10 mouse cellular contexts compared by ENCODE assay signal in the genomic region with DNA sequence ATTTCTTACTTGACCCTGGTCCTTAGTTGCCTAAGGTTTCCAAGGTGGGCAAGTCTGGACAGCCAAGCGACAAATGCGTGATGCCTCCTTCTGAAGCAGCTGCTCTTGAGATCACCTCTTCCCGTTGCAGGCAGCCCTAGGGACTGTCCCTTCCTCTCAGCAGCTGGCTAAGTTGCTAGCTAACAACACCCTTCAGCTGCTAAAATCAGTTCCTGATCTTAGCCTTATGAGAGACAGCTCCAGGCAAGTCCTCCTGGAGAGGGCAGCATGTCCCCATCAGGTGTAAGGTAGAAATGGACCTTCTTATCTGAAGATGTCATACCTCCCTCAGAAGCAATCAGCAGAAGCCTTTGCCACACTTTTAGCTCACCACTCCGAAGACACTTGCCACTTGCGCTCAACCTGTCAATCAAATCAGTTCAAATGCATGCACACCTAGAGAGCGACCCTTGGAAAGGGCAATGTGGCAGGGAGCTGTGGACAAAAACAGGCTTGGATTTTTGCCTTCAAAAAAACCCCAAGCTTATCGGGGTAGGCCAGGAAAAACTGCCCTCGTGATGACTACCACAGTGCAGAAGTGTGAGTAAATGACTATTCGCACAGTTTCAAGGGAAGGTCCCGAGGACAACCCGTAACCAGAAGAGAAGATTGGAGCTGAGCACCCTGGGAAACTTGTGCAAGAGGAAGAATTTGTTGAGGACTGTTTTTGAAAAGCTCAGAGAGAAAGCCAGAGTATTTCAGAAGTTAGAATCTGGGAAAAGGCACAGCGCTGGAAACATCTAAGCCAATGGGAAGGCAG. TPM values are rescaled to one million over a fixed set of nuclear protein-coding genes. Genes with fewer than 3 reads are reported as not detected.
DNase-seq lines count a peak whose midpoint lies in the region; ATAC-seq and TF ChIP-seq lines count a peak whose summit lies in the region.
"Had no signal": no experiment of that assay in that cellular context is flagged by ENCODE, and none has a peak within 500 bp of the region (broad histone marks: within the 10 kb centered on the region; RNA-seq: fewer than 3 reads in every experiment).

No protein-coding gene starts in this region.

- H3K9ac ChIP-seq in limb, embryonic 14.5 days (ENCODE audit: low read depth, low read length, severe bottlenecking) = no peak overlapping the region
- H3K9ac ChIP-seq in forebrain, embryonic 12.5 days = no peak overlapping the region
- no peak overlapping the region for H3K9ac ChIP-seq in hindbrain, embryonic 13.5 days
- H3K9ac ChIP-seq: liver, embryonic 13.5 days had no signal

- no peak overlapping the region for H3K4me3 ChIP-seq in embryonic fibroblast, embryonic 13.5 days (ENCODE audit: insufficient read depth, low read length)
- no peak overlapping the region for H3K4me3 ChIP-seq in limb, embryonic 14.5 days (replicated peaks; ENCODE audit: low read length)
- no peak overlapping the region for H3K4me3 ChIP-seq in forebrain, embryonic 12.5 days (replicated peaks)
- H3K4me3 ChIP-seq in hindbrain, embryonic 13.5 days = no peak overlapping the region
- H3K4me3 ChIP-seq: liver, embryonic 13.5 days had no signal

- WGBS in limb, embryonic 14.5 days = 78% methylated on average over 12 of the region's 12 CpGs
- WGBS in forebrain, embryonic 12.5 days = 92% methylated on average over 12 of the region's 12 CpGs
- 88% methylated on average over 12 of the region's 12 CpGs for WGBS in hindbrain, embryonic 13.5 days

- peak; percentile 31; the same call in 1 of the 2 replicates for TF ChIP-seq CTCF in embryonic fibroblast, embryonic 13.5 days (IDR thresholded peaks at IDR 0.05; ENCODE audit: borderline replicate concordance, insufficient read depth, low read length)

- H3K4me2 ChIP-seq in limb, embryonic 14.5 days (replicated peaks; ENCODE audit: low read depth, low read length, severe bottlenecking) = no peak overlapping the region
- no peak overlapping the region for H3K4me2 ChIP-seq in forebrain, embryonic 12.5 days
- H3K4me2 ChIP-seq in hindbrain, embryonic 13.5 days = no peak overlapping the region
- H3K4me2 ChIP-seq: liver, embryonic 13.5 days had no signal

- TF ChIP-seq POLR2A in embryonic fibroblast, embryonic 13.5 days (IDR thresholded peaks at IDR 0.05; ENCODE audit: low read depth, low read length) = no peak
- no peak for TF ChIP-seq POLR2A in limb, embryonic 14.5 days (IDR thresholded peaks at IDR 0.05; ENCODE audit: borderline replicate concordance, extremely low read depth, insufficient read depth, insufficient read length)

- H3K27me3 ChIP-seq in limb, embryonic 14.5 days (ENCODE audit: control insufficient read depth, insufficient read depth, low read length) = no peaks in the 10 kb centered on the region
- H3K27me3 ChIP-seq in forebrain, embryonic 12.5 days = no peaks in the 10 kb centered on the region
- no peaks in the 10 kb centered on the region for H3K27me3 ChIP-seq in hindbrain, embryonic 13.5 days
- H3K27me3 ChIP-seq: liver, embryonic 13.5 days had no signal

- H3K4me1 ChIP-seq in embryonic fibroblast, embryonic 13.5 days (ENCODE audit: control insufficient read depth, insufficient read depth, low read length) = peaks cover 16% of the 10 kb centered on the region
- H3K4me1 ChIP-seq in limb, embryonic 14.5 days (ENCODE audit: control insufficient read depth, insufficient read depth, low read length) = peaks cover 10% of the 10 kb centered on the region
- H3K4me1 ChIP-seq in forebrain, embryonic 12.5 days = peaks cover 11% of the 10 kb centered on the region
- peaks cover 16% of the 10 kb centered on the region for H3K4me1 ChIP-seq in hindbrain, embryonic 13.5 days (replicated peaks)

- no peak overlapping the region for H3K27ac ChIP-seq in embryonic fibroblast, embryonic 13.5 days (ENCODE audit: insufficient read depth, low read length)
- no peak overlapping the region for H3K27ac ChIP-seq in limb, embryonic 14.5 days (replicated peaks; ENCODE audit: low read depth, low read length)
- H3K27ac ChIP-seq in forebrain, embryonic 12.5 days = no peak overlapping the region
- H3K27ac ChIP-seq in hindbrain, embryonic 13.5 days = no peak overlapping the region
- H3K27ac ChIP-seq: liver, embryonic 13.5 days had no signal

- H3K36me3 ChIP-seq in limb, embryonic 14.5 days (ENCODE audit: control insufficient read depth, insufficient read depth, low read length) = no peaks in the 10 kb centered on the region
- no peaks in the 10 kb centered on the region for H3K36me3 ChIP-seq in forebrain, embryonic 12.5 days (replicated peaks)
- H3K36me3 ChIP-seq in hindbrain, embryonic 13.5 days = no peaks in the 10 kb centered on the region
- H3K36me3 ChIP-seq: liver, embryonic 13.5 days had no signal

- peak; percentile 92 for DNase-seq in heart, adult 11 months
- DNase-seq in heart, postnatal 25 days (ENCODE audit: low spot score) = no peak
- peak; percentile 25 for DNase-seq in lung, postnatal 36 days
- no peak for DNase-seq in lung, postnatal 14 days
- DNase-seq in limb, embryonic 14.5 days (ENCODE audit: low spot score) = no peak
- DNase-seq: liver, embryonic 13.5 days had no signal

- intact Hi-C loops in heart, postnatal 25 days (cut with DNase I) = no loop called here

- 0 out of 2 replicates have a peak, but pooled peaks have one; percentile 13 for ATAC-seq in limb, embryonic 14.5 days (ENCODE audit: low FRiP score, low read depth)
- ATAC-seq in forebrain, embryonic 12.5 days (ENCODE audit: low FRiP score) = no peak
- ATAC-seq in hindbrain, embryonic 13.5 days (ENCODE audit: low FRiP score) = no peak
- ATAC-seq: hindbrain, embryonic 16.5 days had no signal

- no peaks in the 10 kb centered on the region for H3K9me3 ChIP-seq in limb, embryonic 14.5 days (ENCODE audit: control insufficient read depth, low read length)
- no peaks in the 10 kb centered on the region for H3K9me3 ChIP-seq in forebrain, embryonic 12.5 days
- no peaks in the 10 kb centered on the region for H3K9me3 ChIP-seq in hindbrain, embryonic 13.5 days
- H3K9me3 ChIP-seq: liver, embryonic 13.5 days had no signal

RNA-seq across cellular contexts. Expression of a gene that starts 36.9 kb away (rescaled TPM):
- 100 to 1,000 TPM; 168 to 170 TPM for total RNA-seq in heart, postnatal 25 days (2021)
- polyA plus RNA-seq in embryonic fibroblast, embryonic 13.5 days (2011; ENCODE audit: insufficient read length, low read depth, missing spikeins) = 54.2 and 80.9 TPM in 2 replicates
- 54.9 and 62.5 TPM in 2 replicates for polyA plus RNA-seq in limb, embryonic 14.5 days (2012; rRNA removed)
- polyA plus RNA-seq in limb, embryonic 14.5 days (2014; fragmentation: Nextera tagmentation; extraction: Ambion mirVana) = 56.3 and 56.5 TPM in 2 replicates
- polyA plus RNA-seq in forebrain, embryonic 12.5 days (2016; fragmentation: Nextera tagmentation; extraction: Ambion mirVana) = 77.0 and 79.2 TPM in 2 replicates
- polyA plus RNA-seq in hindbrain, embryonic 13.5 days (2015; fragmentation: Nextera tagmentation; extraction: Ambion mirVana) = 63.0 and 67.1 TPM in 2 replicates

Comparison
In these comparisons a context has a peak if more than half of its experiments do, and no peak if none do; other contexts are left out.
1. DNase-seq: peak in heart, adult 11 months (single experiment) and lung, postnatal 36 days (single experiment); none in heart, postnatal 25 days (single experiment), lung, postnatal 14 days (single experiment) and limb, embryonic 14.5 days (single experiment).